Mouse (Mus musculus) kidney, embryonic 16.5 days (tissue): Measurements from ENCODE around the gene Otub2. TPM values are rescaled to one million over a fixed set of nuclear protein-coding genes. Genes with fewer than 3 reads are reported as not detected.

Source experiments
- ATAC-seq: fragments of 200-750 bp; cut with Nextera tagmentation; 2 replicates; pipeline ENCODE4 v1.8.0; 2017; ENCODE audit warnings: moderate TSS enrichment; ENCODE audit not compliant: low FRiP score, low TSS enrichment
- H3K27ac ChIP-seq: fragments of 300-500 bp; sonication (generic); 2 replicates; pipeline ENCODE4 v1.5.1; 2014; ENCODE audit warnings: low read length
- H3K27me3 ChIP-seq: fragments of 300-500 bp; sonication (generic); 2 replicates; pipeline ENCODE4 v1.6.1; 2014; ENCODE audit warnings: low read length, control low read depth, mixed read lengths; ENCODE audit not compliant: insufficient read depth
- H3K36me3 ChIP-seq: fragments of 300-500 bp; sonication (generic); 2 replicates; pipeline ENCODE4 v1.6.1; 2014; ENCODE audit warnings: low read length, control low read depth, mixed read lengths; ENCODE audit not compliant: insufficient read depth
- H3K4me1 ChIP-seq: fragments of 300-500 bp; sonication (generic); 2 replicates; pipeline ENCODE4 v1.6.1; 2014; ENCODE audit warnings: low read length, control low read depth, mixed read lengths; ENCODE audit not compliant: insufficient read depth
- H3K4me2 ChIP-seq: fragments of 300-500 bp; sonication (generic); replicated peaks from 2 replicates; pipeline ENCODE4 v1.6.1; 2014; ENCODE audit warnings: low read depth, low read length
- H3K4me3 ChIP-seq: fragments of 300-500 bp; sonication (generic); 2 replicates; pipeline ENCODE4 v1.5.1; 2014; ENCODE audit warnings: mild to moderate bottlenecking, low read length
- H3K9ac ChIP-seq: fragments of 300-500 bp; sonication (generic); replicated peaks from 2 replicates; pipeline ENCODE4 v1.6.1; 2014; ENCODE audit warnings: low read length
- H3K9me3 ChIP-seq: fragments of 300-500 bp; sonication (generic); 2 replicates; pipeline ENCODE4 v1.6.1; 2016; ENCODE audit warnings: low read length, control low read depth
- WGBS: fragments of 180-500 bp; shearing (Covaris S2); extraction: QIAGEN DNeasy Blood & Tissue Kit; methylation state at CpG from one replicate; pipeline ENCODE4 v1.1.7; 2014; 5-methylcytosine and 5-hydroxymethylcytosine counted together
- polyA plus RNA-seq: library from polyadenylated mRNA; unstranded; fragments of >200 nt; fragmentation: Nextera tagmentation; extraction: Ambion mirVana; gene quantifications from 2 replicates; pipeline ENCODE4 v1.2.1, GENCODE M21; 2015

Gene Otub2
- polyA plus RNA-seq, 1 experiment from 2014 or later: 8.1 TPM

- no peak for ATAC-seq
- no peak overlapping the region for H3K27ac ChIP-seq
- no peaks in the 10 kb centered on the region for H3K36me3 ChIP-seq
- 61% methylated on average over 2 of the region's 2 CpGs for WGBS
- H3K4me3 ChIP-seq: no peak overlapping the region
- no peaks in the 10 kb centered on the region for H3K27me3 ChIP-seq
- H3K9me3 ChIP-seq: no peaks in the 10 kb centered on the region
- H3K9ac ChIP-seq: no peak overlapping the region
- H3K4me1 ChIP-seq: no peaks in the 10 kb centered on the region
- H3K4me2 ChIP-seq: no peak overlapping the region
These were observed 19.7 kb upstream of the Otub2 start for GRCm38 (mm10) chr12:103368777-103369176.

- no peak overlapping the region for H3K27ac ChIP-seq
- H3K4me1 ChIP-seq: no peaks in the 10 kb centered on the region
- ATAC-seq: no peak
- 86% methylated on average over 4 of the region's 4 CpGs for WGBS
- no peaks in the 10 kb centered on the region for H3K27me3 ChIP-seq
- H3K9ac ChIP-seq: no peak overlapping the region
- H3K4me2 ChIP-seq: no peak overlapping the region
- H3K36me3 ChIP-seq: no peaks in the 10 kb centered on the region
- H3K9me3 ChIP-seq: no peaks in the 10 kb centered on the region
- H3K4me3 ChIP-seq: no peak overlapping the region
These were observed 17.6 kb upstream of the Otub2 start for GRCm38 (mm10) chr12:103370861-103371260.

- no peak overlapping the region for H3K9ac ChIP-seq
- H3K4me1 ChIP-seq: no peaks in the 10 kb centered on the region
- WGBS: 24% methylated on average over 6 of the region's 6 CpGs
- H3K9me3 ChIP-seq: no peaks in the 10 kb centered on the region
- H3K27ac ChIP-seq: no peak overlapping the region
- no peaks in the 10 kb centered on the region for H3K27me3 ChIP-seq
- H3K4me2 ChIP-seq: no peak overlapping the region
- H3K4me3 ChIP-seq: no peak overlapping the region
- no peak for ATAC-seq
- H3K36me3 ChIP-seq: no peaks in the 10 kb centered on the region
These were observed 16.8 kb upstream of the Otub2 start for GRCm38 (mm10) chr12:103371711-103372110.

DNA sequence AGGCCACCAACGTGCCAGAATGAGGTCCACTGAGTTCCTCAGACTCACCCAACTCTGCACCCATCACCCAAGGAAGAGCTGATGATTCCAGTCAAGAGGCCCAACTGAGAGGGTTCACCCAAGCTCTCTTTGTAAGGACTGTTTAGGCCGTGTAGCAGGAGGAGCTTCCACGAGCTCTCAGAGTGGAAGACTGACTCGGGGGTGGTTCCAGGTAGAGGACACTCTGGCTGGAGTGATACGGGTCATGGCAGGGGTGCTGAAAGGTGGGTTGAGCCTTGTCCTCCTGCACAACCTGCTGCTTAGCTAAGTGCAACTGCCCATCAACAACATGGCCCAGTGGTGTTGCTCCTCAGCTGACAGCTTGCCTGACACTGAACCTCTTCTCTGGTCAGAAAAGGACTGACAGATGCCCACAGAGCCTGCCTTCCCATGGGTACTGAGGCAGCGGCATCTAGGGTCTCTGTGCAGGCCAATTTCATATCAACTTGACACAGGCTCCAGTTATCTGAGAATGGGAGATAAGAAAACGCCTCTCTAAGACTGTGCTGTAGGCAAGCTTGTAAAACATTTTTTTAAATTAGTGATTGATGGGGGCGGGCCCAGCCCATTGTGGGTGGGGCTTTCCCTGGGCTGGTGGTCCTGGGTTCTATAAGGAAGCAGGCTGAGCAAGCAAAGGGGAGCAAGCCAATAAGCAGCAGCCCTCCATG lies 14.8 kb upstream of the Otub2 start:
- no peak overlapping the region for H3K9ac ChIP-seq
- no peak overlapping the region for H3K4me2 ChIP-seq
- no peaks in the 10 kb centered on the region for H3K4me1 ChIP-seq
- no peaks in the 10 kb centered on the region for H3K9me3 ChIP-seq
- ATAC-seq: no peak
- H3K27ac ChIP-seq: no peak overlapping the region
- H3K4me3 ChIP-seq: no peak overlapping the region
- WGBS: 70% methylated on average over 8 of the region's 8 CpGs
- no peaks in the 10 kb centered on the region for H3K36me3 ChIP-seq
- no peaks in the 10 kb centered on the region for H3K27me3 ChIP-seq

DNA sequence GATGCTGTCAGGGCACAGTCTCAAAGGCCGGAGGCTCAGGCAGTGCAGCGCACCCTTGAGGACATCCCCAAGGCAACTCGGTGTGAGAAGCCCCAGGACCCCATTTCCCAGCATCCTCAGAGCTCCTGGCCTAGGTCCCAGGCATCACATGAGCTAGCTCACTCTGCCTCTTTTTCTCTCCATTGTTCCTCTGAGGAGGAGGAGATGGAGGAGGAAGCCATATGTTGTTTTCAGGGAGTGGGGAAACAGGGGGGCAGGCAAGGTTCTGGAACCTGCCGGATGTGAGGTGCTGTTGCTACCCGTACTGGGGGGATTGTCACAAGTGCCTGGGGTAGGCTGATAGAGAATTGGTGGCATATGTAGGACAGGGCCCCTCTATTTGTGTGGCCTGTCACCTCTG lies 12.4 kb upstream of the Otub2 start:
- Histone ChIP-seq H3K9ac (no peak overlapping the region), H3K27ac (no peak overlapping the region), H3K36me3 (no peaks in the 10 kb centered on the region), H3K4me2 (no peak overlapping the region), H3K4me1 (no peaks in the 10 kb centered on the region), H3K4me3 (no peak overlapping the region), H3K27me3 (no peaks in the 10 kb centered on the region), H3K9me3 (no peaks in the 10 kb centered on the region)
- WGBS: 65% methylated on average over 5 of the region's 5 CpGs
- no peak for ATAC-seq

- WGBS: 77% methylated on average over 4 of the region's 4 CpGs
- H3K9ac ChIP-seq: no peak overlapping the region
- no peaks in the 10 kb centered on the region for H3K9me3 ChIP-seq
- no peak overlapping the region for H3K27ac ChIP-seq
- no peaks in the 10 kb centered on the region for H3K4me1 ChIP-seq
- H3K4me2 ChIP-seq: no peak overlapping the region
- no peaks in the 10 kb centered on the region for H3K27me3 ChIP-seq
- ATAC-seq: no peak
- H3K36me3 ChIP-seq: no peaks in the 10 kb centered on the region
- H3K4me3 ChIP-seq: no peak overlapping the region
These were observed 11.7 kb upstream of the Otub2 start for GRCm38 (mm10) chr12:103376774-103377173.

GRCm38 (mm10) chr12:103380226-103380625 lies 8.3 kb upstream of the Otub2 start:
- WGBS: 84% methylated on average over 4 of the region's 4 CpGs
- ATAC-seq: no peak
- no peaks in the 10 kb centered on the region for H3K27me3 ChIP-seq
- H3K4me1 ChIP-seq: no peaks in the 10 kb centered on the region
- no peak overlapping the region for H3K4me2 ChIP-seq
- no peak overlapping the region for H3K9ac ChIP-seq
- no peak overlapping the region for H3K4me3 ChIP-seq
- H3K36me3 ChIP-seq: no peaks in the 10 kb centered on the region
- no peak overlapping the region for H3K27ac ChIP-seq
- no peaks in the 10 kb centered on the region for H3K9me3 ChIP-seq

DNA sequence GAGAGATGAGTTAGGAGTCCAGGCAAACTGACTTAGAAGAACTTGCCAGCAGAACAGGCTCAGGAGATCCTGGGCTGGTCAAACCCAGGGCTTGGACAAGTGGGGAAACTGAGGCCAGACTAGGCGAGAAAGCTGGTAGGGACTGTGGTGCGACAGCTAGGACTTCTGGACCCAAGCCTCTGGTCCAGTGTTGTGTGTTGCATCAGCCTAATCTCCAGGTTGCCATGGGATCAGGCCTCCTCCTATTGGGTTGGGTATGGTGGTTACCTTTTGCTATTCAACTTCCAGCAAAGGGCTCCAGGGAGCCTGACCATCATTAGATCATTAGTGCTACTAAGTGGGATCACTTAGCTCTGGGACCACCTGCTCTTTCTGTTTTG lies 856 bp downstream of the Otub2 start:
- Histone ChIP-seq H3K27ac (no peak overlapping the region), H3K36me3 (no peaks in the 10 kb centered on the region), H3K9ac (peak overlapping the region; percentile 85), H3K4me1 (peaks cover 5% of the 10 kb centered on the region), H3K9me3 (no peaks in the 10 kb centered on the region), H3K4me2 (peak overlapping the region; percentile 86), H3K4me3 (peak overlapping the region; percentile 72), H3K27me3 (no peaks in the 10 kb centered on the region)
- no peak for ATAC-seq
- WGBS: 76% methylated on average over 2 of the region's 2 CpGs

GRCm38 (mm10) chr12:103389982-103390381 lies 1.5 kb downstream of the Otub2 start:
- no peak overlapping the region for H3K4me3 ChIP-seq
- H3K9me3 ChIP-seq: no peaks in the 10 kb centered on the region
- WGBS: 81% methylated on average over 4 of the region's 4 CpGs
- no peak overlapping the region for H3K4me2 ChIP-seq
- ATAC-seq: no peak
- no peak overlapping the region for H3K9ac ChIP-seq
- peaks cover 5% of the 10 kb centered on the region for H3K4me1 ChIP-seq
- H3K27ac ChIP-seq: no peak overlapping the region
- H3K36me3 ChIP-seq: no peaks in the 10 kb centered on the region
- H3K27me3 ChIP-seq: no peaks in the 10 kb centered on the region

DNA sequence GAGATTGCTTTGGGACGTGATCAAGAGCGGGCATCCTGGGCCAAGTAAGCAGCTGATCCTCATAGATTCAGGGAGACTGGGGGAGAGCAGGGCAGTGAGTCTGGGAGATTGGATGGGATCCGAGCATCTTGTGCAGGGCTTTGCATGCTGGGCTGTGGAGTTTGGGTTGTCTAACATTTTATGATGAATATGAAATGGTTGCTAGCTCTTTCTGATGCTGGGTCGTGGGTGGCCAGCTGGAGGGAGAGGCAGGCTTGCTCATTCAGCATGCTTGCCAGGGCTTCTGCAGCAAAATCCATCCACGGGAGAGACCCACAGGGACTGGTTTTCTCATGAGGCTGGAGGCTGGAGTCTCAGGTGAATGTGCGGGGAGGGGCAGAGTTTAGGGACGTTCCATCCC lies 2.6 kb downstream of the Otub2 start:
- no peak overlapping the region for H3K4me2 ChIP-seq
- peaks cover 13% of the 10 kb centered on the region for H3K4me1 ChIP-seq
- no peak overlapping the region for H3K9ac ChIP-seq
- H3K27ac ChIP-seq: no peak overlapping the region
- 74% methylated on average over 7 of the region's 7 CpGs for WGBS
- H3K36me3 ChIP-seq: no peaks in the 10 kb centered on the region
- no peak for ATAC-seq
- H3K4me3 ChIP-seq: no peak overlapping the region
- H3K27me3 ChIP-seq: no peaks in the 10 kb centered on the region
- H3K9me3 ChIP-seq: no peaks in the 10 kb centered on the region
